Mouse (Mus musculus): ENCODE measurements around the gene Kifc5b.
"Not testable (repeated sequence)": the region's sequence is repeated elsewhere in the genome, so short reads cannot be mapped to it uniquely, and the experiment has no call there.

DNA sequence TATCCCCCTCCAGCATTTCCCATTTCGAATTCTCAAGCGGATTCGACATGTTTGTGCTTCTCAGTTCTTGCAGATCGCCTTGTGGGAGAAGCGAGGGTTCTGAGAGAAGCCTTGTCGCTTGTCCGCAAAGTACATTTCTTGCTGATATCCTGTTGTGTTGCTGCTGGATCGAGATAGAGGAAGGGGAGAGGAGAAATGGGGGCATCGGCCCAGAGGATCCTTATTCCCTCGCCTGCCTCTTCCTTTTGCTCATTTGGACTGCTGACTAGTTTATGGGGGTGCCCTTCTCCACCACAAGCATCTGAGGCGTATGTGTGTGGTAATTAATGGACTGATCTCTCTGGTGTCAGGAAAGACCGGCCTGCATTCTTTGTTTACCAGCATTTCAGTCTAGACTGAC, 669 bp downstream of the Kifc5b start:
- not testable (repeated sequence) for TF ChIP-seq CTCF (conservative IDR thresholded peaks at IDR 0.05; ENCODE audit: low read length); POU5F1 (IDR thresholded peaks at IDR 0.05; ENCODE audit: borderline replicate concordance, low read length); NANOG (IDR thresholded peaks at IDR 0.05; ENCODE audit: borderline replicate concordance, low read length)
